Mouse (Mus musculus): ENCODE results near the gene Zfp536. TPM values are rescaled to one million over a fixed set of nuclear protein-coding genes. Genes with fewer than 3 reads are reported as not detected.

Zfp536 gene
- total RNA-seq, 2 experiments from 2014 or later = 44.4 to 45.5 TPM

- TF ChIP-seq CTCF (conservative IDR thresholded peaks at IDR 0.05) = no peak
- Histone ChIP-seq H3K4me3 (no peak overlapping the region), H3K27ac (no peak overlapping the region)
- DNase-seq (ENCODE audit: low spot score in 2 of 2) = no peak
Observed at GRCm38 (mm10) chr7:37433156-37433555, 340.3 kb downstream of the Zfp536 start.

GRCm38 (mm10) chr7:37431471-37431870, 342.0 kb downstream of the Zfp536 start:
- Histone ChIP-seq H3K4me3 (peak overlapping the region; percentile 20; the same call in 1 of the 2 replicates), H3K27ac (peak overlapping the region; percentile 5; the same call in 1 of the 2 replicates)
- TF ChIP-seq CTCF (conservative IDR thresholded peaks at IDR 0.05) = no peak
- DNase-seq (ENCODE audit: low spot score in 2 of 2) = no peak

GRCm38 (mm10) chr7:37426061-37426460, 347.4 kb downstream of the Zfp536 start:
- Histone ChIP-seq H3K4me3 (no peak overlapping the region), H3K27ac (no peak overlapping the region)
- no peak for DNase-seq (ENCODE audit: low spot score in 2 of 2)
- no peak for TF ChIP-seq CTCF (conservative IDR thresholded peaks at IDR 0.05)

- TF ChIP-seq CTCF (conservative IDR thresholded peaks at IDR 0.05) = no peak
- H3K4me3 ChIP-seq = no peak overlapping the region
- DNase-seq (ENCODE audit: low spot score in 2 of 2) = peak; percentile 34 to 51
- H3K27ac ChIP-seq = peak overlapping the region; percentile 37; the same call in 1 of the 2 replicates
Observed at GRCm38 (mm10) chr7:37422966-37423365, 350.5 kb downstream of the Zfp536 start.

Other genes with a start within 250 kb of the Zfp536 start
- gene Uri1, start 249.9 kb upstream of the Zfp536 start, total RNA-seq (2021) = 10 to 100 TPM; 38.6 to 45.9 TPM

Measured in layer of hippocampus, adult 2 months (tissue).